Mouse (Mus musculus): ENCODE results near the gene Supv3l1.
"Not testable (repeated sequence)": the region's sequence is repeated elsewhere in the genome, so short reads cannot be mapped to it uniquely, and the experiment has no call there.

The Supv3l1 gene

GRCm38 (mm10) chr10:62449364-62450279 lies at the start of gene Supv3l1, which contains the start of gene 4930507D05Rik:
Supv3l1 (minus strand) TSS chr10:62449738.
4930507D05Rik (plus strand) TSS chr10:62449489.
- DNase-seq = peak; percentile 97

GRCm38 (mm10) chr10:62491681-62492080 lies 42.1 kb upstream of the Supv3l1 start:
- DNase-seq = not testable (repeated sequence)

DNA sequence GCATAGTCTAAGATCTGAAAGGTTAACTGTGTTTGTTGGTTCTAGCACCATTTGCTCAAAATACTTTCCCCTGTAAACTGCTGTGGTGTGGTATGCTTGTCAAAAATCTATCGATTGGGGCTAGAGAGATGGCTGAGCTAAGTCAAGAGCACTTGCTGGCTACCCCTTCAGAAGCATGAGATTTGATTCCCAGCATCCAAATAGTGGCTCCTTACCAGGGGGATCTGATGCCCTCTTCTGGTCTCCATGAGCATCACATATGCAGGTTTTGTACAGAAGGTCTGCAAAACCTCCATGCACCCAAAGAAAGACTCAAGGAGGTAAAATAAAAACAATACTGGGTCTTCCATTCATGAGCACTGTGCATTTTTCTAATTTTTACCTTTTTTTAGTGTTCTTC lies 38.7 kb upstream of the Supv3l1 start:
- peak; percentile 45 for DNase-seq

- DNase-seq = peak; percentile 98
Observed at GRCm38 (mm10) chr10:62486618-62487415, 37.3 kb upstream of the Supv3l1 start, which contains the start of gene Vps26a. Vps26a (minus strand) TSS chr10:62486805.

DNA sequence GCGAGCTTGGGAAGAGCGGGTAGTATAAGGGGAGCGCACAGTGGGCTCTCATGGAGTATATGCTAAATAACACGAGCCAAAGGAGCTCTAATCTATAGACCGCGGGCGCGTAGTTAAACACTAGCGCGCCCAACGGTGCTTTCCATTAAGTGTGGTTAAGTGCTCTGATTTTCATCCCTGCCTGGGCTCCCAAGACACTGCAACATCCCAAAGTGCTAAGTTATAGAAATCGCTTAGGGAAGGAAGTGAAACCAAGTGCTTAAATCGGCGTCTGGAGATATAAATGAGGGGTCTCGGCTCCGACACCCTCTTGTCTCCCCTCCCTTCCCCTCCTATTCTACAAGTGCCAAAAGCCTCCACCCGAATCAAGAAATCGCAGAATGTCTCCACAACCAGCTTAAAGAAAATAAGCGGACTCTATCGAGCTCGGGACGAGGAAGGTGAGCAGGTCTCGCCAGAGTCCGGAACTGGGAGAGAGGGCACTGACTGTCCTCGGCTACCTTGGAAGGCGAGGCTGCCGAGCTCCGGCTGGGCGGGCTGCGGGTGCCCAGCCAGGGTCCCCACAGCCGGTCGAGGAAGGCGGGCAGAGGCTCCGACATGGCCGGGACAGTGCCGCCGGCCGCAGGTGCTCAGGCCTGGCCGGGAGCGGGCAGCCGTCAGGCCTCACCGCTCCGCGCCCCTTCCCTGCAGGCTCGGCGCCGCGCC lies 36.5 kb upstream of the Supv3l1 start:
- peak; percentile 40 for DNase-seq

GRCm38 (mm10) chr10:62481108-62481852 lies 31.7 kb upstream of the Supv3l1 start:
- DNase-seq = no peak

DNA sequence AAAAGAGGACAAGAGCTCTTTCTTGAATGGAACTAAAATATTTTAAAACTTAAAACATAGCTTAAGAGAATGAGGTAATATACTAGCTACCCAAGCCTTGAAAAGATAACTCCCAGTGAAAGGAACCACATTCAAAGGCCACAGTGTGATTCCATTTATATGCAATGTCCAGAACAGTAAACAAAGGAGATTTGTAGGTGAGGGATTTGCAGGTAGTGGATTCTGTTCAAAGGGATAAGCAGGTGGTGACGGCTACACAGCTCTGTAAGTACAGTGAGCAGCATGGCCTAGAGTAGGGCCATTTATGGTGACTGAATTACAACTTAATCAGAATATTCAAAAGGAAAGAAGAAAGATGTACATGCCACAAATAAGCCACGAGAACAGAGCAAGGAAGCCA lies 27.4 kb upstream of the Supv3l1 start:
- DNase-seq = no peak

DNA sequence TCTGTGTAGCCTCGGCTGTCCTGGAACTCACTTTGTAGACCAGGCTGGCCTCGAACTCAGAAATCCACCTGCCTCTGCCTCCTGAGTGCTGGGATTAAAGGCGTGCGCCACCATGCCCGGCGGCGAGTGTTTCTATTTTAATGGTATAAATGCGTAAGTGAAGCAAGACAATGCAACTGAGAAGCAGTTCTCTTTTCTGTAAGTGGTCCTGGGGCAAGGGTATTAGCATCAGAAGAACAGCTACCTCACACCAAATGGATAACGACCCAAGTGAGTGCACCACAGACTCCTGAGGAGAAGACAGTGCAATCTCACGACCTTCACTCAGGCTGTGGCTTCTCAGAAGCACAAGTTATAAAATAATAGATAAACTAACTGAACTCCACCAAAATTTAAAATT lies 25.4 kb upstream of the Supv3l1 start:
- no peak for DNase-seq

DNA sequence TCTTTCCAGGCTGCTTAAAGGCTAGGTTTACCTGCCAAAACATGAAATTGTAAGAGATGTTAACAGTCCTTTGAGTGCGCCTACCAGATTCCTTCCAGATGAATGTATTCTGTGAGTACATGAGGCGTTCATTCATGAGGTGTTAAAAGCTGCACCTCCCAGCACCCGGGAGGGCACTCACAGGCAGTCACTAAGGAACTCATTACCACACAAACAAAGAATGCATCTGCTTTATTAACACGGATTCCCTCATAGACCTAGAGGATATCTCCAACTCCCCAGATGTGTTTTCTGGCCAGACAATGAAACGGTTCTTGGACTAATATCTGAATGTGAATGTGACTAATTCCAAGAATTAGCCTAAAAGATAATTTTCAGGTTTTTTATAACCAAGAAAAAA lies 21.6 kb upstream of the Supv3l1 start:
- DNase-seq = no peak

- DNase-seq = no peak
Observed at GRCm38 (mm10) chr10:62469736-62470135, 20.2 kb upstream of the Supv3l1 start.

GRCm38 (mm10) chr10:62461321-62461720 lies 11.8 kb upstream of the Supv3l1 start:
- no peak for DNase-seq

- not testable (repeated sequence) for DNase-seq
Observed at GRCm38 (mm10) chr10:62452001-62452400, 2.5 kb upstream of the Supv3l1 start.

DNA sequence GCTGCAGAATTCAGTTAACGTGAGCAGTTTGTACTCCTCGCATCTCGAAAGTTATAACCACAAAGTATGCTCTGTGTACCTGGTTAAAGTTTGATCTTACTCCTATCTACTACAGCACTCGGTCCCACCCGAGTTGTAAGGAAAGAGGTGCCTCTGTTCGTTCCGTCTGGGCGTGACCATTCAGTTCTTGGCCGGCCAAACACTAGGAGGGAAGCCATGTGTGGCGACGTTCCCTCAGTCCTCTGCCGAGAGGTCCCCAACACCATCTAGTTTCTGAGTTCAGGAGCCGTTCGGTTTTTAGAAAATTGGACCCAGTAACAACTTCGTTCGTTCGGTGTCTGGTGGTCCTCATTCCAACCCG lies 722 bp upstream of the Supv3l1 start:
- no peak for DNase-seq

DNA sequence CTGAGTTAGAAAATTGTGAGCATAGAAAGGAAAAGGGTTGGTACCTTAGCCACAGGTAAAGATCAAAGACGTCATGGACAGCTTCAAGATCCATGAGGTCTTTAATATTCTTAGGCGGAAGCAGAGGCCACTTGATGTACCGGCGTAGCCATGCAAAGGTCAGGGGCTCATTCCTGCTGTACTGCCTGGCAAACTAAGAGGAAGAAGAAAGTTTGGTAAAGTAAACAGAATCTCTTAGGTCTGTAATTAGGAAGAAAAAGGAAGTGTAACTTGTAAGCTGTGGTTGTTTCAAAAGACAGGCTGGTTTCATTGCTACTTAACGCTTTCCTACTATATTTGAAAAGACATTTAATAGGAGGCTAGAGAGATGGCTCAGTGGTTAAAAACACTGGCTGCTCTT lies 19.1 kb downstream of the Supv3l1 start:
- no peak for DNase-seq

- no peak for DNase-seq
Observed at GRCm38 (mm10) chr10:62425081-62425871, 24.3 kb downstream of the Supv3l1 start.

- DNase-seq = no peak
Observed at GRCm38 (mm10) chr10:62422255-62422654, 27.3 kb downstream of the Supv3l1 start, which contains the start of gene Hkdc1. Hkdc1 (minus strand) TSS chr10:62422491.

GRCm38 (mm10) chr10:62421127-62421526 lies 28.4 kb downstream of the Supv3l1 start:
- no peak for DNase-seq

DNA sequence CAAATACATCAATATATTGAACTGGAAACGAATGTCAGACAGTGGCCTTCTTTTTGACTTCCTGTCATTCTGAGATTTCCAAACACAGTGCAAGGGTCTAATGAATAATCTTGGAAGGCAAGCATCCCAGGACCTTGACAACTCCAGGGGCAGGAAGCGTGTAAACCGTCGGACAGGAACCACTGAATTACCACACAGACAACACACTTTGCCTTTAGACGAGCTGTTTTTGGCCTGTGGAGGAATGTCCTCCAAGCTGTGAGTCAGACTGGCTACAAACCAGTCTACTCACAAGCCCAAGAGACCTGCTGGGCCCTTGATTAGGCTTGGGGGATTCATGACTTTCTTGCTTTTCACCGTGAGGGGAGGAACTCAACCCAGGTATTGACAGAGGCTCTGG lies 29.1 kb downstream of the Supv3l1 start:
- DNase-seq = no peak

DNA sequence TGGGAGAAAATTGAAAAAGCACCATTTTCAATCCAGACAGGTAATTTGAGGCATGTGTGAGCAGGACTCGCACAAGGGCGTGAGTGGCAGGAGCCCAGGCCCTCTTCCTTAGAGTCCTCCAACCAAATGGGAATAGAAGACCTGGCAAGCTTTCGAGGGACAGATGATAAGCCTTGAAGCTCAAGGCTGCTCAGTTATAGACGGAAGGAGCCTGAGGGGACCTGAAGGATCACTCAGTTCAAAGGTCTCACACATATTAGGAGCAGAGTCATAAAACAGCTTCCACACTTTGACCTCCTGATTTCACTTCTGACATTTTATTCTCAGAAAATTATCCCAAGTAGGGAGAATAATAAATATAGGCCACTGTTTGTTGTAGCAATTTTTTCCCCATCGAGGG lies 30.1 kb downstream of the Supv3l1 start:
- DNase-seq = no peak

DNA sequence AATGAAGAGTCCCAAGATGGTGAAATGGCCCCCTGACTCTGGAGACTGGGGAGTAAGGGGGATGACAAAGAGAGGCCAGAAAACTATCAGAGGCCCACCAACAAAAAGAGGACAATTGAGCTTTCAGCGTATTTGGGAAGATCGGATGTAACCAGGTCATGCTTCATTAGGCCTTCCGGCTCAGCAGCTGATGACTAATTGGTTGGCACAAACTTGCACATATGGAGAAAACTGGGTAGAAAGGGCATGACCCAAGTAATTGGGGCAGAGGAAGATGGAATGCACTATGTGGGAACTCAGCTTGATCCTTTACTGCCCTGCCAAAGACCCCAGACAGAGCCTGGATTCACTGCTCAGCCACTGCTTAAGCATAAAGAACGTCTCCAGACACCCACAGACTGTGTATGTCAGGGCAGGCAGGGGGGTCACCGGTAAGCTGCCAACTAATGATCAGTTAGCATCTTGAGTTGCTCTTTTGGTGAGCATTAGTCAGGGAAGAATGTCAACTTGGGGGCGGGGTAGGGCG lies 30.6 kb downstream of the Supv3l1 start:
- no peak for DNase-seq

DNA sequence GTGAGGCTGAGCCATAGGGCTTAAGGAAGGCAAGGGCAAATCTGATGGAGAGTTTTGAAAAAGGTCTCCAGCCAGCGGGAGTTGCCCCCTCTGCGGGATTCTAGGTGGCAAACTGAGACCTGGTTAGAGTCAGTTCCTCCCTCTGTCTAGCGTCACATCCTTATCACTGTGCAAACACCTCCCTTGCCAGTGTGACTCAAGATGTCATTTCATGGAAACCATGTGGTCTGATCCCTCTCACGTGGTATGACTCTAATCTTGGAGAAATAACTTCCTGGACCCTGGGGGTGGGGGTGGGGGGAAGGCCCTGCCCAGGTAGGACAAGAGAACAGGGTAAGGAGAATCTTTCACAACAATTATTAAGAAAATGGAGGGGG lies 35.9 kb downstream of the Supv3l1 start:
- no peak for DNase-seq

All from thymus, postnatal 4 days (tissue).